Mouse (Mus musculus) MEL (cell line): ENCODE data around the gene Rarb. TPM values are rescaled to one million over a fixed set of nuclear protein-coding genes. Genes with fewer than 3 reads are reported as not detected.

ENCODE experiments used
- DNase-seq: peaks from one replicate; pipeline ENCODE4 v3.0.0; 2011; ENCODE audit warnings: low read depth, low spot score
- H3K27ac ChIP-seq: 2 replicates; pipeline ENCODE4 v1.5.1; 2012; ENCODE audit warnings: low read depth, mild to moderate bottlenecking, control low read depth, low read length, moderate library complexity; ENCODE audit not compliant: control insufficient read depth
- H3K27me3 ChIP-seq, 2 experiments: fragments of 150-350 bp in 1 of 2; sonication (generic) in 1 of 2; 2 replicates each; pipeline ENCODE4 v1.6.1; 2012; ENCODE audit warnings: low read length in 2 of 2, mild to moderate bottlenecking in 2 of 2, improper control_type of control experiment in 1 of 2, moderate library complexity in 1 of 2; ENCODE audit not compliant: insufficient read depth in 2 of 2, control insufficient read depth in 1 of 2
- H3K36me3 ChIP-seq, 2 experiments: 2 replicates each; pipeline ENCODE4 v1.6.1; 2012 to 2014; ENCODE audit warnings: low read length in 2 of 2, improper control_type of control experiment in 1 of 2, inconsistent platforms in 1 of 2, mild to moderate bottlenecking in 1 of 2; ENCODE audit not compliant: insufficient read depth in 2 of 2, control insufficient read depth in 1 of 2
- H3K4me1 ChIP-seq, 2 experiments: fragments of 150-350 bp in 1 of 2; sonication (generic) in 1 of 2; 2 replicates each; pipeline ENCODE4 v1.6.1; 2012; ENCODE audit warnings: low read length in 2 of 2, improper control_type of control experiment in 1 of 2, mild to moderate bottlenecking in 1 of 2; ENCODE audit not compliant: insufficient read depth in 2 of 2, control insufficient read depth in 1 of 2
- H3K4me3 ChIP-seq, 2 experiments: fragments of 150-350 bp in 1 of 2; sonication (generic) in 1 of 2; 2 replicates each; pipeline ENCODE4 v1.5.1; 2012; ENCODE audit warnings: low read depth in 2 of 2, low read length in 2 of 2, mild to moderate bottlenecking in 2 of 2, moderate library complexity in 2 of 2, control low read depth in 1 of 2, improper control_type of control experiment in 1 of 2; ENCODE audit not compliant: control insufficient read depth in 1 of 2, insufficient read depth in 1 of 2
- H3K79me2 ChIP-seq: 2 replicates; pipeline ENCODE4 v1.6.1; 2012; ENCODE audit warnings: mild to moderate bottlenecking, low read length, moderate library complexity; ENCODE audit not compliant: control insufficient read depth, poor library complexity, insufficient read depth
- H3K9ac ChIP-seq: 2 replicates; pipeline ENCODE4 v1.6.1; 2012; ENCODE audit warnings: low read depth, mild to moderate bottlenecking, control low read depth, low read length, moderate library complexity; ENCODE audit not compliant: control insufficient read depth, poor library complexity, severe bottlenecking
- H3K9me3 ChIP-seq: fragments of 150-350 bp; sonication (generic); replicated peaks from 2 replicates; pipeline ENCODE4 v1.6.1; 2012; ENCODE audit warnings: mild to moderate bottlenecking, low read length, improper control_type of control experiment, moderate library complexity; ENCODE audit not compliant: insufficient read depth
- CHD2 ChIP-seq: IDR thresholded peaks from 2 replicates; pipeline ENCODE4 v1.6.1; 2011; ENCODE audit warnings: low read length, improper control_type of control experiment
- E2F4 ChIP-seq: IDR thresholded peaks from 2 replicates; pipeline ENCODE4 v1.6.1; 2011; ENCODE audit warnings: low read depth, low read length, improper control_type of control experiment, borderline replicate concordance
- EP300 ChIP-seq, 2 experiments: IDR thresholded peaks; 2 replicates each; pipeline ENCODE4 v1.6.1; 2011; ENCODE audit warnings: improper control_type of control experiment in 2 of 2, low read length in 2 of 2, low read depth in 1 of 2, mild to moderate bottlenecking in 1 of 2
- ETS1 ChIP-seq: IDR thresholded peaks from 2 replicates; pipeline ENCODE4 v1.6.1; 2012; ENCODE audit warnings: low read depth, mild to moderate bottlenecking, inconsistent platforms, low read length, improper control_type of control experiment, moderate library complexity
- GATA1 ChIP-seq: IDR thresholded peaks from 2 replicates; pipeline ENCODE4 v1.6.1; 2011; ENCODE audit warnings: low read depth, low read length, improper control_type of control experiment
- KAT2A ChIP-seq: conservative IDR thresholded peaks from 2 replicates; pipeline ENCODE4 v1.6.1; 2012; ENCODE audit warnings: low read depth, low read length, improper control_type of control experiment, inconsistent platforms
- MAFK ChIP-seq: IDR thresholded peaks from 2 replicates; pipeline ENCODE4 v1.6.1; 2011; ENCODE audit warnings: low read depth, mild to moderate bottlenecking, low read length, improper control_type of control experiment, borderline replicate concordance
- MAX ChIP-seq: IDR thresholded peaks from 2 replicates; pipeline ENCODE4 v1.6.1; 2011; ENCODE audit warnings: low read length, improper control_type of control experiment
- MEF2A ChIP-seq: IDR thresholded peaks from 2 replicates; pipeline ENCODE4 v1.6.1; 2014; ENCODE audit warnings: low read depth, mild to moderate bottlenecking, inconsistent platforms, low read length, improper control_type of control experiment; ENCODE audit not compliant: poor library complexity, insufficient replicate concordance, severe bottlenecking; ENCODE audit errors: extremely low read depth
- NRF1 ChIP-seq: IDR thresholded peaks from 2 replicates; pipeline ENCODE4 v1.6.1; 2014; ENCODE audit warnings: low read depth, mild to moderate bottlenecking, inconsistent platforms, low read length, improper control_type of control experiment, moderate library complexity; ENCODE audit not compliant: poor library complexity, insufficient read depth, severe bottlenecking
- POLR2A ChIP-seq, 2 experiments: IDR thresholded peaks; 2 replicates each; pipeline ENCODE4 v1.6.1; 2011 to 2012; ENCODE audit warnings: low read length in 2 of 2, mild to moderate bottlenecking in 2 of 2, control low read depth in 1 of 2, improper control_type of control experiment in 1 of 2, low read depth in 1 of 2, moderate library complexity in 1 of 2; ENCODE audit not compliant: control insufficient read depth in 1 of 2, insufficient read depth in 1 of 2, poor library complexity in 1 of 2
- POLR2AphosphoS2 ChIP-seq: IDR thresholded peaks from 2 replicates; pipeline ENCODE4 v1.6.1; 2011; ENCODE audit warnings: low read length, improper control_type of control experiment
- POLR2AphosphoS5 ChIP-seq: IDR thresholded peaks from 2 replicates; pipeline ENCODE4 v1.6.1; 2012; ENCODE audit warnings: low read depth, borderline replicate concordance, mild to moderate bottlenecking, inconsistent platforms, low read length, moderate library complexity, mixed read lengths
- SIN3A ChIP-seq: IDR thresholded peaks from 2 replicates; pipeline ENCODE4 v1.6.1; 2012; ENCODE audit warnings: low read length, improper control_type of control experiment, inconsistent platforms
- SMC3 ChIP-seq: IDR thresholded peaks from 2 replicates; pipeline ENCODE4 v1.6.1; 2011; ENCODE audit warnings: low read depth, low read length, improper control_type of control experiment
- TAL1 ChIP-seq: IDR thresholded peaks from 2 replicates; pipeline ENCODE4 v1.6.1; 2012; ENCODE audit warnings: mild to moderate bottlenecking, inconsistent platforms, low read length, moderate library complexity, mixed read lengths
- TBP ChIP-seq: IDR thresholded peaks from 2 replicates; pipeline ENCODE4 v1.8.0; 2011; ENCODE audit warnings: low read depth, low read length, improper control_type of control experiment
- TCF12 ChIP-seq: IDR thresholded peaks from 2 replicates; pipeline ENCODE4 v1.6.1; 2014; ENCODE audit warnings: low read depth, mild to moderate bottlenecking, inconsistent platforms, low read length, improper control_type of control experiment, moderate library complexity
- UBTF ChIP-seq: IDR thresholded peaks from 2 replicates; pipeline ENCODE4 v1.6.1; 2012; ENCODE audit warnings: low read depth, mild to moderate bottlenecking, inconsistent platforms, low read length, improper control_type of control experiment, moderate library complexity, borderline replicate concordance; ENCODE audit not compliant: insufficient read depth
- ZC3H11A ChIP-seq: IDR thresholded peaks from 2 replicates; pipeline ENCODE4 v1.6.1; 2012; ENCODE audit warnings: low read depth, mild to moderate bottlenecking, inconsistent platforms, low read length, improper control_type of control experiment
- ZMIZ1 ChIP-seq: IDR thresholded peaks from 2 replicates; pipeline ENCODE4 v1.6.1; 2012; ENCODE audit warnings: low read depth, mild to moderate bottlenecking, inconsistent platforms, low read length, improper control_type of control experiment, moderate library complexity
- ZNF384 ChIP-seq: IDR thresholded peaks from 2 replicates; pipeline ENCODE4 v1.6.1; 2012; ENCODE audit warnings: low read depth, mild to moderate bottlenecking, inconsistent platforms, low read length, improper control_type of control experiment
- polyA plus RNA-seq, 2 experiments: library from polyadenylated mRNA; stranded (reverse) in 1 of 2; unstranded in 1 of 2; fragments of >175 nt in 1 of 2; fragments of >200 nt in 1 of 2; gene quantifications; 2 replicates each; pipeline versions ENCODE4 v1.2.1 to v1.2.4; 2012; ENCODE audit warnings: low replicate concordance in 2 of 2, low read depth in 1 of 2; ENCODE audit not compliant: insufficient read length in 2 of 2, insufficient read depth in 1 of 2, missing spikeins in 1 of 2
- total RNA-seq: library from RNA; depleted of rRNA; stranded (reverse); fragments of 300-350 nt; gene quantifications from 2 replicates; pipeline ENCODE4 v1.2.3, GENCODE M21; 2012

The Rarb gene
- total and polyA plus RNA-seq, 3 experiments = not detected

- Histone ChIP-seq H3K27me3 (no peaks in the 10 kb centered on the region), H3K79me2 (no peaks in the 10 kb centered on the region), H3K27ac (no peak overlapping the region), H3K9me3 (no peaks in the 10 kb centered on the region), H3K36me3 (no peaks in the 10 kb centered on the region), H3K4me3 (no peak overlapping the region), H3K9ac (no peak overlapping the region), H3K4me1 (no peaks in the 10 kb centered on the region)
- TF ChIP-seq TCF12 = no peak
- TF ChIP-seq MAFK = no peak
- no peak for TF ChIP-seq MAX
- no peak for TF ChIP-seq ZNF384
- no peak for TF ChIP-seq NRF1
- TF ChIP-seq UBTF = no peak
- no peak for TF ChIP-seq E2F4
- no peak for TF ChIP-seq EP300 (IDR thresholded peaks at IDR 0.05; ENCODE audit: low read depth in 1 of 2, low read length in 2 of 2)
- TF ChIP-seq MEF2A = no peak
- no peak for TF ChIP-seq TBP
- no peak for TF ChIP-seq ZMIZ1
- TF ChIP-seq CHD2 = no peak
- TF ChIP-seq KAT2A = no peak
- TF ChIP-seq POLR2A (IDR thresholded peaks at IDR 0.05; ENCODE audit: control insufficient read depth in 1 of 2, insufficient read depth in 1 of 2, low read depth in 1 of 2, low read length in 2 of 2, poor library complexity in 1 of 2) = no peak
- TF ChIP-seq POLR2AphosphoS5 = no peak
- TF ChIP-seq TAL1 = no peak
- TF ChIP-seq POLR2AphosphoS2 = no peak
- DNase-seq = no peak
Observed at GRCm38 (mm10) chr14:16737781-16738180, 81.2 kb downstream of the Rarb start.

GRCm38 (mm10) chr14:16735331-16736012 is 83.5 kb downstream of the Rarb start:
- no peak for DNase-seq
- Histone ChIP-seq H3K9ac (no peak overlapping the region), H3K36me3 (no peaks in the 10 kb centered on the region), H3K27me3 (no peaks in the 10 kb centered on the region), H3K9me3 (no peaks in the 10 kb centered on the region), H3K27ac (no peak overlapping the region)
- TF ChIP-seq ZC3H11A = no peak
- TF ChIP-seq POLR2AphosphoS5 = no peak
- TF ChIP-seq SMC3 = no peak
- no peak for TF ChIP-seq TBP
- no peak for TF ChIP-seq POLR2A (IDR thresholded peaks at IDR 0.05; ENCODE audit: control insufficient read depth in 1 of 2, insufficient read depth in 1 of 2, low read depth in 1 of 2, low read length in 2 of 2, poor library complexity in 1 of 2)
- TF ChIP-seq TAL1 = no peak
- TF ChIP-seq POLR2AphosphoS2 = no peak
- no peak for TF ChIP-seq SIN3A
- TF ChIP-seq GATA1 = no peak
- TF ChIP-seq TCF12 = no peak
- no peak for TF ChIP-seq MEF2A
- no peak for TF ChIP-seq ETS1
- no peak for TF ChIP-seq NRF1
- TF ChIP-seq, all 39 proteins: peak for 0
- Histone ChIP-seq H3K4me3 (no peak overlapping the region), H3K4me1 (no peaks in the 10 kb centered on the region), H3K79me2 (no peaks in the 10 kb centered on the region)
